Mouse (Mus musculus): Measurements from ENCODE around the gene Slc8a1. TPM values are rescaled to one million over a fixed set of nuclear protein-coding genes. Genes with fewer than 3 reads are reported as not detected.

Slc8a1 gene
- total and polyA plus RNA-seq, 3 experiments, result 0.11 TPM; not detected in 2

DNA sequence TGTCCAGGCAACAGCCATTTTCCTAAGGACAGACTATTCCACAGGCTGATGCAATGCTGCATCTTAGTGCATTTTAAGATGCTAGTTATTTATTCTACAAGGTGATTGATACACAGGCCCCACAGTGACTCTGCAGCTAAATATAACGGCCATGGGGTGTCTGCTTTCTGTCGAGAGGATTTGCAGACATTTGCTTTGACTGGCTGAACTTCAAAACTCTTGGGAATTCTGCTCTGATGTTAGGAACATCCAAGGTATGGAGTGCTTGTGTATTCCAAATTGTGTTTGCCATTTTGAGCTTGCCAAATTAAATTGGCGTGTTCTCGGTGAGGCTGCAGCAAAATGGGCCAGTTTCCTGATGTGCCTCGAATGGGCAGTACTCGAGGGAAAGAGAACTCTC lies 2.4 kb upstream of the Slc8a1 start:
- TF ChIP-seq GATA2 (IDR thresholded peaks at IDR 0.05; ENCODE audit: borderline replicate concordance, low read depth, low read length) (no peak), CTCF (IDR thresholded peaks at IDR 0.05; ENCODE audit: low read depth, low read length) (no peak), POLR2AphosphoS5 (IDR thresholded peaks at IDR 0.05; ENCODE audit: insufficient replicate concordance, low read depth, low read length) (no peak), TAL1 (conservative IDR thresholded peaks at IDR 0.05; ENCODE audit: low read depth, low read length) (no peak), GATA1 (IDR thresholded peaks at IDR 0.05; ENCODE audit: borderline replicate concordance, low read length) (no peak)
- DNase-seq (ENCODE audit: low spot score) (no peak), ATAC-seq (ENCODE audit: extremely low read depth, insufficient number of reproducible peaks, low FRiP score, poor library complexity, severe bottlenecking) (no peak)
- Histone ChIP-seq H3K4me3 (ENCODE audit: low read depth, low read length) (no peak overlapping the region), H3K36me3 (replicated peaks) (no peaks in the 10 kb centered on the region), H3K4me1 (ENCODE audit: insufficient read depth, low read depth, low read length) (no peaks in the 10 kb centered on the region), H3K9me3 (replicated peaks) (peaks cover 12% of the 10 kb centered on the region), H3K27me3 (ENCODE audit: insufficient read depth, low read length) (no peaks in the 10 kb centered on the region)

DNA sequence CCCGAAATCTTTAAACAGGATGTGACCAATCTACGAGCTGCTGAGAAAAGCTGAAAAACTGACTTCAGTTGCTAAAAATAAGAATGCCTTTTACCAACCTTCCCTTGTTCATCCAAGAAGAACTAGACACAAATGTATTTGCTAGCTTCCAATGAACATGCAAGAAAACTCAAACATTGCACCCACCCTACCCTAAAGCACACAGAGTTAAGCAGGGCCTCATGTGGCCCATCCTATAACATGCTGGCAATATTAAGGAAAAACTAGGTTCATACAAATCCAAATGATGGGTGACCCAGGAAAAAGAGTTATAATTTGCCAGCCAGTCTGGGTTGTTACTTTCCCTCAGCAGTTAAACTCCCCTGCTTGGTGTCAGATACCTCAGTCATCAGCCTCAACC lies 398 bp downstream of the Slc8a1 start:
- no peak for ATAC-seq (ENCODE audit: extremely low read depth, insufficient number of reproducible peaks, low FRiP score, poor library complexity, severe bottlenecking)
- no peak for TF ChIP-seq TAL1 (conservative IDR thresholded peaks at IDR 0.05; ENCODE audit: low read depth, low read length)
- TF ChIP-seq GATA2 (IDR thresholded peaks at IDR 0.05; ENCODE audit: borderline replicate concordance, low read depth, low read length), result no peak
- TF ChIP-seq CTCF (IDR thresholded peaks at IDR 0.05; ENCODE audit: low read depth, low read length), result no peak
- no peak for TF ChIP-seq POLR2AphosphoS5 (IDR thresholded peaks at IDR 0.05; ENCODE audit: insufficient replicate concordance, low read depth, low read length)
- TF ChIP-seq GATA1 (IDR thresholded peaks at IDR 0.05; ENCODE audit: borderline replicate concordance, low read length), result no peak
- Histone ChIP-seq H3K36me3 (replicated peaks) (no peaks in the 10 kb centered on the region), H3K4me3 (ENCODE audit: low read depth, low read length) (no peak overlapping the region), H3K9me3 (replicated peaks) (peaks cover 6% of the 10 kb centered on the region), H3K4me1 (ENCODE audit: insufficient read depth, low read depth, low read length) (no peaks in the 10 kb centered on the region), H3K27me3 (ENCODE audit: insufficient read depth, low read length) (no peaks in the 10 kb centered on the region)
- DNase-seq (ENCODE audit: low spot score), result no peak

DNA sequence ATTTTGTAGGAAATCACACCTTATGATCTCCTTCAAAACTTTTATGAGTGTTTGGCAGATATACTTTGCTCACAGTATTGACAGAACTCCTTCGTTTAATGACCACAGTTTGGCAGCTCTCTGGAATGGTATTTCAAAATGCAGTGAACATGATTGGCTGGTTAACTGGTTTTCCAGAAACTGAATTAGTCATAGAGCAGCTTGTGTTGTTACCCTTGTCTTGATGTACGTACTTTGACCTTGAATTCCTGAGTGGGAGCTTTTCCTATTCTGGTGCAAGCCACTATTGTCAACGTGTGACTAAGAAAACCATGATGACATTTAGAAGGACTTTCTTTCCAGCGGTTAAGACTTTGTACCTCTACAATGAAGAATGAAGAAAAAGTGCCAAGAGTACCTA lies 868 bp downstream of the Slc8a1 start:
- no peak for ATAC-seq (ENCODE audit: extremely low read depth, insufficient number of reproducible peaks, low FRiP score, poor library complexity, severe bottlenecking)
- Histone ChIP-seq H3K4me3 (ENCODE audit: low read depth, low read length) (no peak overlapping the region), H3K27me3 (ENCODE audit: insufficient read depth, low read length) (no peaks in the 10 kb centered on the region), H3K9me3 (replicated peaks) (peaks cover 4% of the 10 kb centered on the region), H3K36me3 (replicated peaks) (no peaks in the 10 kb centered on the region), H3K4me1 (ENCODE audit: insufficient read depth, low read depth, low read length) (no peaks in the 10 kb centered on the region)
- TF ChIP-seq GATA1 (IDR thresholded peaks at IDR 0.05; ENCODE audit: borderline replicate concordance, low read length) (no peak), POLR2AphosphoS5 (IDR thresholded peaks at IDR 0.05; ENCODE audit: insufficient replicate concordance, low read depth, low read length) (no peak), GATA2 (IDR thresholded peaks at IDR 0.05; ENCODE audit: borderline replicate concordance, low read depth, low read length) (no peak), CTCF (IDR thresholded peaks at IDR 0.05; ENCODE audit: low read depth, low read length) (no peak), TAL1 (conservative IDR thresholded peaks at IDR 0.05; ENCODE audit: low read depth, low read length) (no peak)
- no peak for DNase-seq (ENCODE audit: low spot score)

DNA sequence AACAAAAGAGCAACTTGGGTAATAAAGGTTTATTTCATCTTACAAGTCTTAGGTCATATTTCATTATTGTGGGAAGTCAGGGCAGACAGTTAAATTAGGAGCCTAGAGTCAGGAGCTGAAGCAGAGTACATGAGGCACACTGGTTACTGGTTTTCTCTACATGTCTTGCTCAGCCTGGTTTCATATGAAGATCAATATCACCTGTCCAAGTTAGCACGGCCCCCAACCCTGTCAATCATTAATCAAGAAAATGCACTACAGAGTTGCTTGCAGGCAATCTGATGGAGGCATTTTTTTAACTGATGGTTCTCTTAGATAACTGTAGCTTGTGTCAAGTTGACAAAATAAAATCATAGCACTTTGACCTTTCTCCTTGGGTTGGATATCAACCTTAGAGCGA lies 2.6 kb downstream of the Slc8a1 start:
- no peaks in the 10 kb centered on the region for H3K36me3 ChIP-seq (replicated peaks)
- TF ChIP-seq POLR2AphosphoS5 (IDR thresholded peaks at IDR 0.05; ENCODE audit: insufficient replicate concordance, low read depth, low read length) (no peak), TAL1 (conservative IDR thresholded peaks at IDR 0.05; ENCODE audit: low read depth, low read length) (no peak), CTCF (IDR thresholded peaks at IDR 0.05; ENCODE audit: low read depth, low read length) (no peak), GATA1 (IDR thresholded peaks at IDR 0.05; ENCODE audit: borderline replicate concordance, low read length) (no peak), GATA2 (IDR thresholded peaks at IDR 0.05; ENCODE audit: borderline replicate concordance, low read depth, low read length) (no peak)
- no peaks in the 10 kb centered on the region for H3K4me1 ChIP-seq (ENCODE audit: insufficient read depth, low read depth, low read length)
- no peak overlapping the region for H3K4me3 ChIP-seq (ENCODE audit: low read depth, low read length)
- H3K9me3 ChIP-seq (replicated peaks), result peaks cover 7% of the 10 kb centered on the region
- no peaks in the 10 kb centered on the region for H3K27me3 ChIP-seq (ENCODE audit: insufficient read depth, low read length)
- DNase-seq (ENCODE audit: low spot score) (no peak), ATAC-seq (ENCODE audit: extremely low read depth, insufficient number of reproducible peaks, low FRiP score, poor library complexity, severe bottlenecking) (no peak)

DNA sequence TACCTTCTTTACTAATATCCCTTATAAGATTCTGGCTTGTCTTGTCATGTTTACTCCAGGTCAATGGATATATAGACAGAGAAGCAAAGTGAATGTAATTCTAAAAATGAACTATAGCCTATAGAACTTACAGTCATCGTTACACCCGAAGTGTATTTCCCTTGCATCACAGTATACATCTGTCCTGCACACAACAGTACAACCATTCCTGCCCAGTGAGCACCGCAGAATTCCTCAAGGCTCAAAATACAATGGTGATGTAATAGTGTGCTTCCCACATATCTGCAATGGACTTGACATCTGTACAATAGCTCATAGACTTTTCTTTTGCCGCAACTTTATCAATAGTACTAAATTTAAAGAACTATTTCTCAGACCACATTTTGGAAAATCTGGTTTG lies 8.3 kb downstream of the Slc8a1 start:
- no peaks in the 10 kb centered on the region for H3K36me3 ChIP-seq (replicated peaks)
- ATAC-seq (ENCODE audit: extremely low read depth, insufficient number of reproducible peaks, low FRiP score, poor library complexity, severe bottlenecking), result no peak
- no peak overlapping the region for H3K4me3 ChIP-seq (ENCODE audit: low read depth, low read length)
- no peaks in the 10 kb centered on the region for H3K27me3 ChIP-seq (ENCODE audit: insufficient read depth, low read length)
- H3K9me3 ChIP-seq (replicated peaks), result peaks cover 8% of the 10 kb centered on the region
- no peaks in the 10 kb centered on the region for H3K4me1 ChIP-seq (ENCODE audit: insufficient read depth, low read depth, low read length)
- DNase-seq (ENCODE audit: low spot score), result no peak
- TF ChIP-seq POLR2AphosphoS5 (IDR thresholded peaks at IDR 0.05; ENCODE audit: insufficient replicate concordance, low read depth, low read length) (no peak), TAL1 (conservative IDR thresholded peaks at IDR 0.05; ENCODE audit: low read depth, low read length) (no peak), CTCF (IDR thresholded peaks at IDR 0.05; ENCODE audit: low read depth, low read length) (no peak), GATA1 (IDR thresholded peaks at IDR 0.05; ENCODE audit: borderline replicate concordance, low read length) (no peak), GATA2 (IDR thresholded peaks at IDR 0.05; ENCODE audit: borderline replicate concordance, low read depth, low read length) (no peak)

- TF ChIP-seq GATA2 (IDR thresholded peaks at IDR 0.05; ENCODE audit: borderline replicate concordance, low read depth, low read length) (no peak), CTCF (IDR thresholded peaks at IDR 0.05; ENCODE audit: low read depth, low read length) (no peak), POLR2AphosphoS5 (IDR thresholded peaks at IDR 0.05; ENCODE audit: insufficient replicate concordance, low read depth, low read length) (no peak), GATA1 (IDR thresholded peaks at IDR 0.05; ENCODE audit: borderline replicate concordance, low read length) (no peak), TAL1 (conservative IDR thresholded peaks at IDR 0.05; ENCODE audit: low read depth, low read length) (no peak)
- no peak overlapping the region for H3K4me3 ChIP-seq (ENCODE audit: low read depth, low read length)
- H3K36me3 ChIP-seq (replicated peaks), result no peaks in the 10 kb centered on the region
- H3K4me1 ChIP-seq (ENCODE audit: insufficient read depth, low read depth, low read length), result no peaks in the 10 kb centered on the region
- peaks cover 6% of the 10 kb centered on the region; the same call in 1 of the 2 replicates for H3K9me3 ChIP-seq (replicated peaks)
- no peaks in the 10 kb centered on the region for H3K27me3 ChIP-seq (ENCODE audit: insufficient read depth, low read length)
- no peak for DNase-seq (ENCODE audit: low spot score)
- no peak for ATAC-seq (ENCODE audit: extremely low read depth, insufficient number of reproducible peaks, low FRiP score, poor library complexity, severe bottlenecking)
These were observed 25.9 kb downstream of the Slc8a1 start for GRCm38 (mm10) chr17:81712273-81712751.
